Mouse (Mus musculus) midbrain, embryonic 14.5 days (tissue): ENCODE results near the gene Gm20388. TPM values are rescaled to one million over a fixed set of nuclear protein-coding genes. Genes with fewer than 3 reads are reported as not detected.
A peak's percentile ranks its signal among the peaks of the same experiment; 100 is the strongest.

Experiments used
- ATAC-seq: fragments of 200-750 bp; cut with Nextera tagmentation; 2 replicates; pipeline ENCODE4 v1.8.0; 2017; ENCODE audit warnings: moderate number of reproducible peaks, moderate library complexity; ENCODE audit not compliant: low FRiP score, low TSS enrichment
- DNase-seq: peaks from one replicate; pipeline ENCODE4 v3.0.0-alpha.2; 2015
- H3K27ac ChIP-seq: fragments of 300-500 bp; sonication (generic); replicated peaks from 2 replicates; pipeline ENCODE4 v1.5.1; 2014; ENCODE audit warnings: mild to moderate bottlenecking, low read depth, low read length, moderate library complexity
- H3K27me3 ChIP-seq: fragments of 300-500 bp; sonication (generic); 2 replicates; pipeline ENCODE4 v1.6.1; 2014; ENCODE audit warnings: low read length, control low read depth, mixed read lengths; ENCODE audit not compliant: control insufficient read depth, insufficient read depth
- H3K36me3 ChIP-seq: fragments of 300-500 bp; sonication (generic); 2 replicates; pipeline ENCODE4 v1.6.1; 2014; ENCODE audit warnings: low read length, control low read depth; ENCODE audit not compliant: control insufficient read depth, insufficient read depth
- H3K4me1 ChIP-seq: fragments of 300-500 bp; sonication (generic); 2 replicates; pipeline ENCODE4 v1.6.1; 2014; ENCODE audit warnings: mild to moderate bottlenecking, antibody characterized with exemption, low read length, control low read depth; ENCODE audit not compliant: control insufficient read depth, insufficient read depth
- H3K4me2 ChIP-seq: fragments of 300-500 bp; sonication (generic); 2 replicates; pipeline ENCODE4 v1.6.1; 2014; ENCODE audit warnings: mild to moderate bottlenecking, low read length, moderate library complexity
- H3K4me3 ChIP-seq: fragments of 300-500 bp; sonication (generic); replicated peaks from 2 replicates; pipeline ENCODE4 v1.5.1; 2014; ENCODE audit warnings: low read depth, low read length
- H3K9ac ChIP-seq: fragments of 300-500 bp; sonication (generic); replicated peaks from 2 replicates; pipeline ENCODE4 v1.6.1; 2014; ENCODE audit warnings: mild to moderate bottlenecking, low read length, moderate library complexity
- H3K9me3 ChIP-seq: fragments of 300-500 bp; sonication (generic); 2 replicates; pipeline ENCODE4 v1.6.1; 2016; ENCODE audit warnings: low read length, control low read depth, mixed read lengths; ENCODE audit not compliant: control insufficient read depth
- WGBS: fragments of 180-500 bp; shearing (Covaris S2); extraction: QIAGEN DNeasy Blood & Tissue Kit; methylation state at CpG from one replicate; pipeline ENCODE4 v1.1.7; 2014; 5-methylcytosine and 5-hydroxymethylcytosine counted together
- polyA plus RNA-seq: library from polyadenylated mRNA; unstranded; fragments of >200 nt; fragmentation: Nextera tagmentation; extraction: Ambion mirVana; gene quantifications from 2 replicates; pipeline ENCODE4 v1.2.1, GENCODE M21; 2014

Gm20388 gene
- polyA plus RNA-seq, 1 experiment from 2014 or later = 4.1 TPM

GRCm38 (mm10) chr8:122011066-122011588 is 2100.5 kb downstream of the Gm20388 start:
- ATAC-seq = no peak
- Histone ChIP-seq H3K4me2 (no peak overlapping the region), H3K4me1 (no peaks in the 10 kb centered on the region), H3K4me3 (no peak overlapping the region), H3K9me3 (no peaks in the 10 kb centered on the region), H3K27ac (no peak overlapping the region), H3K9ac (no peak overlapping the region), H3K36me3 (peaks cover 60% of the 10 kb centered on the region), H3K27me3 (no peaks in the 10 kb centered on the region)
- WGBS = 64% methylated on average over 7 of the region's 7 CpGs
- DNase-seq = no peak

- H3K36me3 ChIP-seq = peaks cover 55% of the 10 kb centered on the region
- no peaks in the 10 kb centered on the region for H3K9me3 ChIP-seq
- no peak overlapping the region for H3K9ac ChIP-seq
- no peak overlapping the region for H3K4me3 ChIP-seq
- no peaks in the 10 kb centered on the region for H3K4me1 ChIP-seq
- H3K27me3 ChIP-seq = no peaks in the 10 kb centered on the region
- no peak for ATAC-seq
- 57% methylated on average over 3 of the region's 3 CpGs for WGBS
- no peak overlapping the region for H3K27ac ChIP-seq
- no peak overlapping the region for H3K4me2 ChIP-seq
- no peak for DNase-seq
These were observed 2104.0 kb downstream of the Gm20388 start for GRCm38 (mm10) chr8:122014606-122015005.

GRCm38 (mm10) chr8:122018046-122018831 is 2107.6 kb downstream of the Gm20388 start:
- DNase-seq = peak; percentile 38
- WGBS = 83% methylated on average over 22 of the region's 22 CpGs
- H3K27ac ChIP-seq = no peak overlapping the region

GRCm38 (mm10) chr8:122019162-122019561 is 2108.5 kb downstream of the Gm20388 start:
- H3K9ac ChIP-seq = no peak overlapping the region
- H3K4me2 ChIP-seq = no peak overlapping the region
- no peaks in the 10 kb centered on the region for H3K27me3 ChIP-seq
- H3K4me3 ChIP-seq = no peak overlapping the region
- DNase-seq (no peak), ATAC-seq (no peak)
- no peaks in the 10 kb centered on the region for H3K4me1 ChIP-seq
- no peak overlapping the region for H3K27ac ChIP-seq
- peaks cover 50% of the 10 kb centered on the region for H3K36me3 ChIP-seq
- H3K9me3 ChIP-seq = no peaks in the 10 kb centered on the region
- WGBS = 86% methylated on average over 1 of the region's 1 CpGs

More at GRCm38 (mm10) chr8:122018046-122018831, 2107.6 kb downstream of the Gm20388 start:
- H3K27me3 ChIP-seq = no peaks in the 10 kb centered on the region
- H3K9ac ChIP-seq = no peak overlapping the region
- no peaks in the 10 kb centered on the region for H3K9me3 ChIP-seq
- no peaks in the 10 kb centered on the region for H3K4me1 ChIP-seq
- no peak for ATAC-seq
- H3K4me3 ChIP-seq = no peak overlapping the region
- peaks cover 49% of the 10 kb centered on the region for H3K36me3 ChIP-seq
- no peak overlapping the region for H3K4me2 ChIP-seq

- no peak overlapping the region for H3K4me2 ChIP-seq
- WGBS = 84% methylated on average over 8 of the region's 8 CpGs
- no peaks in the 10 kb centered on the region for H3K4me1 ChIP-seq
- ATAC-seq (no peak), DNase-seq (no peak)
- H3K4me3 ChIP-seq = no peak overlapping the region
- H3K9me3 ChIP-seq = no peaks in the 10 kb centered on the region
- H3K36me3 ChIP-seq = peaks cover 57% of the 10 kb centered on the region
- H3K9ac ChIP-seq = no peak overlapping the region
- H3K27ac ChIP-seq = no peak overlapping the region
- no peaks in the 10 kb centered on the region for H3K27me3 ChIP-seq
These were observed 2109.6 kb downstream of the Gm20388 start for GRCm38 (mm10) chr8:122020050-122020771.

- Histone ChIP-seq H3K4me2 (no peak overlapping the region), H3K4me3 (no peak overlapping the region), H3K9ac (no peak overlapping the region), H3K4me1 (no peaks in the 10 kb centered on the region), H3K9me3 (no peaks in the 10 kb centered on the region), H3K27me3 (no peaks in the 10 kb centered on the region), H3K36me3 (peaks cover 65% of the 10 kb centered on the region), H3K27ac (no peak overlapping the region)
- ATAC-seq (no peak), DNase-seq (no peak)
- 94% methylated on average over 2 of the region's 2 CpGs for WGBS
These were observed 2111.1 kb downstream of the Gm20388 start for GRCm38 (mm10) chr8:122021725-122022124.

- Histone ChIP-seq H3K36me3 (peaks cover 66% of the 10 kb centered on the region), H3K4me2 (no peak overlapping the region), H3K4me1 (no peaks in the 10 kb centered on the region), H3K9ac (no peak overlapping the region), H3K27ac (no peak overlapping the region), H3K4me3 (no peak overlapping the region), H3K27me3 (no peaks in the 10 kb centered on the region), H3K9me3 (no peaks in the 10 kb centered on the region)
- WGBS = 83% methylated on average over 6 of the region's 6 CpGs
- ATAC-seq (no peak), DNase-seq (no peak)
These were observed 2111.6 kb downstream of the Gm20388 start for GRCm38 (mm10) chr8:122022274-122022673.

- Histone ChIP-seq H3K27me3 (no peaks in the 10 kb centered on the region), H3K36me3 (peaks cover 67% of the 10 kb centered on the region), H3K27ac (no peak overlapping the region), H3K4me1 (no peaks in the 10 kb centered on the region), H3K4me3 (no peak overlapping the region), H3K4me2 (no peak overlapping the region), H3K9me3 (no peaks in the 10 kb centered on the region), H3K9ac (no peak overlapping the region)
- 79% methylated on average over 4 of the region's 4 CpGs for WGBS
- no peak for ATAC-seq
- no peak for DNase-seq
These were observed 2112.1 kb downstream of the Gm20388 start for GRCm38 (mm10) chr8:122022705-122023104.
